In genomic region chr14:103929155-103929729, GRCm38 (mm10) we compare ENCODE assay signal across 26 mouse cellular contexts.
DNase-seq lines count a peak whose midpoint lies in the region; ATAC-seq and TF ChIP-seq lines count a peak whose summit lies in the region.
"Had no signal": no experiment of that assay in that cellular context is flagged by ENCODE, and none has a peak within 500 bp of the region (broad histone marks: within the 10 kb centered on the region; RNA-seq: fewer than 3 reads in every experiment).

No protein-coding gene starts in this region.

- peak; percentile 42 for DNase-seq in lung, embryonic 14.5 days
- DNase-seq in lung, adult 2 months: no peak
- DNase-seq in kidney, postnatal 0 days (ENCODE audit: low spot score): peak; percentile 53
- no peak for DNase-seq in B cell, adult 2 months
- DNase-seq in thymus, postnatal 4 days: no peak
- DNase-seq: adrenal gland, adult 8-10 months; cerebellum, adult 9-10 months; gastrocnemius, adult 2 months; heart, postnatal 10 days; liver, embryonic 13.5 days; right cerebral cortex, adult 18-20 months; thymus, postnatal 25 days had no signal

- H3K4me2 ChIP-seq in lung, embryonic 14.5 days: no peak overlapping the region
- no peak overlapping the region for H3K4me2 ChIP-seq in kidney, postnatal 0 days (ENCODE audit: low read length)
- H3K4me2 ChIP-seq: embryonic facial prominence, embryonic 15.5 days; heart, embryonic 12.5 days; liver, embryonic 13.5 days; lung, embryonic 15.5 days; neural tube, embryonic 15.5 days; stomach, embryonic 15.5 days had no signal

- H3K4me1 ChIP-seq in lung, embryonic 14.5 days (ENCODE audit: insufficient read depth): no peaks in the 10 kb centered on the region
- no peaks in the 10 kb centered on the region for H3K4me1 ChIP-seq in lung, adult 2 months (ENCODE audit: control insufficient read depth, insufficient read depth, low read length)
- no peaks in the 10 kb centered on the region for H3K4me1 ChIP-seq in kidney, postnatal 0 days (replicated peaks; ENCODE audit: insufficient read depth, low read length)
- H3K4me1 ChIP-seq: embryonic facial prominence, embryonic 15.5 days; heart, embryonic 12.5 days; hindbrain, embryonic 10.5 days; liver, embryonic 13.5 days; lung, embryonic 15.5 days; midbrain, embryonic 10.5 days; neural tube, embryonic 15.5 days; stomach, embryonic 15.5 days had no signal

- 41% methylated on average over 6 of the region's 6 CpGs for WGBS in lung, embryonic 14.5 days
- 48% methylated on average over 6 of the region's 6 CpGs for WGBS in lung, adult 2 months
- 43% methylated on average over 6 of the region's 6 CpGs for WGBS in kidney, postnatal 0 days

- ATAC-seq in lung, embryonic 14.5 days (ENCODE audit: insufficient read depth): peak; percentile 60; the same call in 1 of the 2 replicates
- peak; percentile 47 for ATAC-seq in common myeloid progenitor, adult 5-6 weeks (replicated peaks; ENCODE audit: low read depth, poor library complexity, severe bottlenecking)
- no peak for ATAC-seq in kidney, postnatal 0 days (replicated peaks; ENCODE audit: low FRiP score, low read depth)
- ATAC-seq in megakaryocyte progenitor cell, adult 5-6 weeks (replicated peaks; ENCODE audit: poor library complexity): peak; percentile 61
- ATAC-seq: activated CD4-positive, CD25-positive, alpha-beta regulatory T cell, adult 4 months; forebrain, embryonic 14.5 days; hindbrain, postnatal 0 days; intestine, embryonic 16.5 days had no signal

- TF ChIP-seq CTCF in lung, embryonic 14.5 days (IDR thresholded peaks at IDR 0.05; ENCODE audit: low read depth): no peak
- no peak for TF ChIP-seq CTCF in lung, adult 2 months (IDR thresholded peaks at IDR 0.05; ENCODE audit: insufficient read depth, low read length)
- TF ChIP-seq CTCF in kidney, postnatal 0 days (IDR thresholded peaks at IDR 0.05; ENCODE audit: low read depth): no peak

- no peaks in the 10 kb centered on the region for H3K36me3 ChIP-seq in lung, embryonic 14.5 days (ENCODE audit: insufficient read depth)
- H3K36me3 ChIP-seq in kidney, postnatal 0 days (ENCODE audit: insufficient read depth, low read length): no peaks in the 10 kb centered on the region
- H3K36me3 ChIP-seq: embryonic facial prominence, embryonic 15.5 days; heart, embryonic 12.5 days; hindbrain, embryonic 10.5 days; liver, embryonic 13.5 days; lung, embryonic 15.5 days; midbrain, embryonic 10.5 days; neural tube, embryonic 15.5 days; stomach, embryonic 15.5 days had no signal

- no peak overlapping the region for H3K4me3 ChIP-seq in lung, embryonic 14.5 days (ENCODE audit: low read depth, low read length)
- H3K4me3 ChIP-seq in lung, adult 2 months (replicated peaks; ENCODE audit: extremely low read depth, low read depth, low read length): no peak overlapping the region
- no peak overlapping the region for H3K4me3 ChIP-seq in kidney, postnatal 0 days (replicated peaks; ENCODE audit: low read depth, low read length)
- H3K4me3 ChIP-seq: embryonic facial prominence, embryonic 15.5 days; gastrocnemius, adult 2 months; heart, embryonic 12.5 days; hindbrain, embryonic 10.5 days; left cerebral cortex, adult 2 months; liver, embryonic 13.5 days; lung, embryonic 15.5 days; midbrain, embryonic 10.5 days; neural tube, embryonic 15.5 days; stomach, embryonic 15.5 days had no signal

- TF ChIP-seq POLR2A in lung, adult 2 months (IDR thresholded peaks at IDR 0.05; ENCODE audit: borderline replicate concordance, extremely low read depth, low read depth, low read length): no peak

- no peaks in the 10 kb centered on the region for H3K27me3 ChIP-seq in lung, embryonic 14.5 days (ENCODE audit: insufficient read depth, low read length)
- H3K27me3 ChIP-seq in kidney, postnatal 0 days (ENCODE audit: insufficient read depth, low read length): no peaks in the 10 kb centered on the region
- H3K27me3 ChIP-seq: embryonic facial prominence, embryonic 15.5 days; heart, embryonic 12.5 days; liver, embryonic 13.5 days; lung, embryonic 15.5 days; neural tube, embryonic 15.5 days; stomach, embryonic 15.5 days had no signal

- no peak overlapping the region for H3K27ac ChIP-seq in lung, embryonic 14.5 days (ENCODE audit: low read depth)
- no peak overlapping the region for H3K27ac ChIP-seq in kidney, postnatal 0 days
- H3K27ac ChIP-seq: embryonic facial prominence, embryonic 15.5 days; gastrocnemius, adult 2 months; hindbrain, embryonic 10.5 days; hindbrain, postnatal 0 days; left cerebral cortex, adult 2 months; liver, embryonic 13.5 days; lung, embryonic 15.5 days; midbrain, embryonic 10.5 days; neural tube, embryonic 15.5 days; stomach, embryonic 15.5 days had no signal

- no peak overlapping the region for H3K9ac ChIP-seq in lung, embryonic 14.5 days
- no peak overlapping the region for H3K9ac ChIP-seq in kidney, postnatal 0 days (ENCODE audit: low read depth, low read length)
- H3K9ac ChIP-seq: embryonic facial prominence, embryonic 15.5 days; heart, embryonic 12.5 days; liver, embryonic 13.5 days; lung, embryonic 15.5 days; neural tube, embryonic 15.5 days; stomach, embryonic 15.5 days had no signal

- H3K9me3 ChIP-seq in lung, embryonic 14.5 days (ENCODE audit: low read depth, low read length): no peaks in the 10 kb centered on the region
- no peaks in the 10 kb centered on the region for H3K9me3 ChIP-seq in kidney, postnatal 0 days (replicated peaks; ENCODE audit: low read length)
- H3K9me3 ChIP-seq: embryonic facial prominence, embryonic 15.5 days; heart, embryonic 12.5 days; hindbrain, embryonic 10.5 days; liver, embryonic 13.5 days; lung, embryonic 15.5 days; midbrain, embryonic 10.5 days; neural tube, embryonic 15.5 days; stomach, embryonic 15.5 days had no signal

Comparison
In these comparisons a context has a peak if more than half of its experiments do, and no peak if none do; other contexts are left out.
1. DNase-seq: peak in lung, embryonic 14.5 days (single experiment) and kidney, postnatal 0 days (single experiment); none in lung, adult 2 months (single experiment), B cell, adult 2 months (0 of 2) and thymus, postnatal 4 days (single experiment).